Mouse (Mus musculus): ENCODE data around the gene Pi4k2a. TPM values are rescaled to one million over a fixed set of nuclear protein-coding genes. Genes with fewer than 3 reads are reported as not detected.

The Pi4k2a gene
- polyA plus RNA-seq, 1 experiment from 2014 or later: 30.6 TPM

- Histone ChIP-seq H3K36me3 (replicated peaks) (no peaks in the 10 kb centered on the region), H3K4me2 (no peak overlapping the region), H3K9me3 (no peaks in the 10 kb centered on the region), H3K4me3 (no peak overlapping the region), H3K27me3 (replicated peaks) (no peaks in the 10 kb centered on the region; the same call in 1 of the 2 replicates), H3K9ac (no peak overlapping the region), H3K27ac (no peak overlapping the region), H3K4me1 (0 out of 2 replicates have a peak, but pooled peaks cover 1% of the 10 kb centered on the region)
- no peak for ATAC-seq (replicated peaks)
- WGBS: 77% methylated on average over 3 of the region's 3 CpGs
These were observed 51.7 kb downstream of the Pi4k2a start for GRCm38 (mm10) chr19:42141998-42142397.

- H3K36me3 ChIP-seq (replicated peaks): no peaks in the 10 kb centered on the region
- no peak overlapping the region for H3K9ac ChIP-seq
- 71% methylated on average over 2 of the region's 2 CpGs for WGBS
- H3K4me2 ChIP-seq: no peak overlapping the region
- no peak overlapping the region for H3K27ac ChIP-seq
- 0 out of 2 replicates have a peak, but pooled peaks cover 6% of the 10 kb centered on the region for H3K4me1 ChIP-seq
- H3K27me3 ChIP-seq (replicated peaks): no peaks in the 10 kb centered on the region; the same call in 1 of the 2 replicates
- H3K4me3 ChIP-seq: no peak overlapping the region
- no peak for ATAC-seq (replicated peaks)
- H3K9me3 ChIP-seq: no peaks in the 10 kb centered on the region
These were observed 52.5 kb downstream of the Pi4k2a start for GRCm38 (mm10) chr19:42142757-42143156.

GRCm38 (mm10) chr19:42144067-42144466 is 53.8 kb downstream of the Pi4k2a start:
- no peak overlapping the region for H3K27ac ChIP-seq
- H3K9ac ChIP-seq: no peak overlapping the region
- no peaks in the 10 kb centered on the region for H3K9me3 ChIP-seq
- H3K27me3 ChIP-seq (replicated peaks): peaks cover 10% of the 10 kb centered on the region
- peaks cover 19% of the 10 kb centered on the region for H3K4me1 ChIP-seq
- WGBS: 55% methylated on average over 6 of the region's 6 CpGs
- H3K4me3 ChIP-seq: no peak overlapping the region
- no peak overlapping the region for H3K4me2 ChIP-seq
- no peak for ATAC-seq (replicated peaks)
- H3K36me3 ChIP-seq (replicated peaks): no peaks in the 10 kb centered on the region

GRCm38 (mm10) chr19:42144541-42145167 is 54.4 kb downstream of the Pi4k2a start:
- no peak for ATAC-seq (replicated peaks)
- Histone ChIP-seq H3K27ac (no peak overlapping the region), H3K9ac (no peak overlapping the region)

GRCm38 (mm10) chr19:42145210-42145609 is 54.9 kb downstream of the Pi4k2a start:
- ATAC-seq (replicated peaks): no peak
- Histone ChIP-seq H3K4me3 (no peak overlapping the region), H3K27me3 (replicated peaks) (peaks cover 18% of the 10 kb centered on the region), H3K4me2 (no peak overlapping the region), H3K4me1 (peaks cover 19% of the 10 kb centered on the region), H3K9me3 (no peaks in the 10 kb centered on the region), H3K36me3 (replicated peaks) (no peaks in the 10 kb centered on the region), H3K27ac (no peak overlapping the region), H3K9ac (no peak overlapping the region)
- WGBS: 71% methylated on average over 4 of the region's 4 CpGs

More at GRCm38 (mm10) chr19:42144541-42145167, 54.4 kb downstream of the Pi4k2a start:
- 26% methylated on average over 8 of the region's 8 CpGs for WGBS
- Histone ChIP-seq H3K27me3 (replicated peaks) (peaks cover 16% of the 10 kb centered on the region), H3K4me2 (no peak overlapping the region), H3K9me3 (no peaks in the 10 kb centered on the region), H3K4me1 (peaks cover 19% of the 10 kb centered on the region), H3K36me3 (replicated peaks) (no peaks in the 10 kb centered on the region), H3K4me3 (no peak overlapping the region)

GRCm38 (mm10) chr19:42145731-42146130 is 55.5 kb downstream of the Pi4k2a start:
- Histone ChIP-seq H3K27ac (no peak overlapping the region), H3K36me3 (replicated peaks) (no peaks in the 10 kb centered on the region), H3K27me3 (replicated peaks) (peaks cover 18% of the 10 kb centered on the region), H3K4me1 (peaks cover 19% of the 10 kb centered on the region), H3K9me3 (no peaks in the 10 kb centered on the region), H3K4me3 (no peak overlapping the region), H3K9ac (no peak overlapping the region), H3K4me2 (no peak overlapping the region)
- WGBS: 86% methylated on average over 2 of the region's 2 CpGs
- ATAC-seq (replicated peaks): no peak

- ATAC-seq (replicated peaks): no peak; the same call in 1 of the 2 replicates
- 94% methylated on average over 9 of the region's 9 CpGs for WGBS
- peaks cover 19% of the 10 kb centered on the region for H3K4me1 ChIP-seq
These were observed 56.2 kb downstream of the Pi4k2a start for GRCm38 (mm10) chr19:42146276-42147010.

GRCm38 (mm10) chr19:42147170-42147768 is 57.0 kb downstream of the Pi4k2a start, which contains the start of gene Marveld1:
Gene Marveld1, plus strand, starts transcription at chr19:42147400.
- peak within 1 kb of the TSS; percentile 65 for H3K27ac ChIP-seq
- H3K9me3 ChIP-seq: no peaks in the 10 kb centered on the region
- peak within 1 kb of the TSS; percentile 60 for H3K9ac ChIP-seq
- H3K4me2 ChIP-seq: peak within 1 kb of the TSS; percentile 85
- peaks cover 18% of the 10 kb centered on the region for H3K27me3 ChIP-seq (replicated peaks)
- peak within 1 kb of the TSS; percentile 56 for H3K4me3 ChIP-seq
- H3K4me1 ChIP-seq: peaks cover 19% of the 10 kb centered on the region
- WGBS: under 1% methylated on average over 32 of the region's 57 CpGs
- peak; percentile 38 for ATAC-seq (replicated peaks)
- no peaks in the 10 kb centered on the region for H3K36me3 ChIP-seq (replicated peaks)

More at GRCm38 (mm10) chr19:42146276-42147010, 56.2 kb downstream of the Pi4k2a start:
- Histone ChIP-seq H3K36me3 (replicated peaks) (no peaks in the 10 kb centered on the region), H3K27ac (no peak overlapping the region), H3K27me3 (replicated peaks) (peaks cover 18% of the 10 kb centered on the region), H3K9ac (no peak overlapping the region), H3K4me3 (no peak overlapping the region), H3K4me2 (no peak overlapping the region), H3K9me3 (no peaks in the 10 kb centered on the region)

- Histone ChIP-seq H3K36me3 (replicated peaks) (no peaks in the 10 kb centered on the region), H3K27me3 (replicated peaks) (peaks cover 18% of the 10 kb centered on the region), H3K4me3 (peak overlapping the region; percentile 56), H3K9me3 (no peaks in the 10 kb centered on the region), H3K4me1 (peaks cover 19% of the 10 kb centered on the region), H3K4me2 (peak overlapping the region; percentile 85), H3K9ac (peak overlapping the region; percentile 60), H3K27ac (peak overlapping the region; percentile 65)
- under 1% methylated on average over 63 of the region's 63 CpGs for WGBS
- peak; percentile 56 for ATAC-seq (replicated peaks)
These were observed 57.7 kb downstream of the Pi4k2a start for GRCm38 (mm10) chr19:42147769-42148568.

- ATAC-seq (replicated peaks): 0 out of 2 replicates have a peak, but pooled peaks have one; percentile 24
- Histone ChIP-seq H3K9ac (peak overlapping the region; percentile 60; the same call in 1 of the 2 replicates), H3K27ac (no peak overlapping the region), H3K4me1 (peaks cover 19% of the 10 kb centered on the region), H3K4me2 (peak overlapping the region; percentile 85), H3K9me3 (no peaks in the 10 kb centered on the region), H3K27me3 (replicated peaks) (peaks cover 18% of the 10 kb centered on the region), H3K36me3 (replicated peaks) (no peaks in the 10 kb centered on the region), H3K4me3 (peak overlapping the region; percentile 56)
- WGBS: 29% methylated on average over 7 of the region's 7 CpGs
These were observed 58.2 kb downstream of the Pi4k2a start for GRCm38 (mm10) chr19:42148569-42148860.

GRCm38 (mm10) chr19:42151990-42152389 is 61.7 kb downstream of the Pi4k2a start:
- peak; percentile 34; the same call in 1 of the 2 replicates for ATAC-seq (replicated peaks)

More at GRCm38 (mm10) chr19:42151990-42152389, 61.7 kb downstream of the Pi4k2a start:
- peaks cover 18% of the 10 kb centered on the region for H3K27me3 ChIP-seq (replicated peaks)
- no peaks in the 10 kb centered on the region for H3K9me3 ChIP-seq
- 3% methylated on average over 6 of the region's 6 CpGs for WGBS
- peaks cover 18% of the 10 kb centered on the region for H3K4me1 ChIP-seq
- no peak overlapping the region for H3K9ac ChIP-seq
- H3K4me2 ChIP-seq: no peak overlapping the region
- H3K4me3 ChIP-seq: no peak overlapping the region
- no peaks in the 10 kb centered on the region for H3K36me3 ChIP-seq (replicated peaks)
- no peak overlapping the region for H3K27ac ChIP-seq
